Mouse (Mus musculus) heart, adult 2 months (tissue): ENCODE data around the gene Ccdc162. TPM values are rescaled to one million over a fixed set of nuclear protein-coding genes. Genes with fewer than 3 reads are reported as not detected.
A peak's percentile ranks its signal among the peaks of the same experiment; 100 is the strongest.

ENCODE experiments used
- DNase-seq, 2 experiments: peaks; one replicate each; pipeline ENCODE4 v3.0.0; 2021
- H3K27ac ChIP-seq: fragments of 200-600 bp; 2 replicates; pipeline ENCODE4 v1.8.1; 2022
- H3K27me3 ChIP-seq: fragments of 200-500 bp; 2 replicates; pipeline ENCODE4 v1.6.1; 2012; ENCODE audit warnings: mild to moderate bottlenecking, low read length, inconsistent platforms, mixed read lengths; ENCODE audit not compliant: control insufficient read depth, insufficient read depth
- H3K36me3 ChIP-seq: fragments of 200-500 bp; 2 replicates; pipeline ENCODE4 v1.6.1; 2012; ENCODE audit warnings: low read length, inconsistent platforms; ENCODE audit not compliant: control insufficient read depth, insufficient read depth
- H3K4me1 ChIP-seq: fragments of 200-500 bp; 2 replicates; pipeline ENCODE4 v1.6.1; 2011; ENCODE audit warnings: low read length; ENCODE audit not compliant: control insufficient read depth, insufficient read depth
- H3K4me3 ChIP-seq: fragments of 200-600 bp; 2 replicates; pipeline ENCODE4 v1.8.1; 2022
- H3K79me2 ChIP-seq: fragments of 200-500 bp; replicated peaks from 2 replicates; pipeline ENCODE4 v1.6.1; 2012; ENCODE audit warnings: mild to moderate bottlenecking, inconsistent platforms, low read length, moderate library complexity, mixed read lengths; ENCODE audit not compliant: control insufficient read depth, insufficient read depth
- H3K9ac ChIP-seq: fragments of 200-500 bp; 2 replicates; pipeline ENCODE4 v1.6.1; 2012; ENCODE audit warnings: low read depth, mild to moderate bottlenecking, control low read depth, inconsistent platforms, low read length, mixed read lengths
- CTCF ChIP-seq: fragments of 200-600 bp; IDR thresholded peaks from 2 replicates; pipeline ENCODE4 v1.8.1; 2022; ENCODE audit warnings: antibody characterized with exemption, mild to moderate bottlenecking, moderate library complexity
- EP300 ChIP-seq: fragments of 200-500 bp; IDR thresholded peaks from 2 replicates; pipeline ENCODE4 v1.6.1; 2011; ENCODE audit warnings: low read depth, low read length, control low read depth; ENCODE audit not compliant: insufficient read depth
- POLR2A ChIP-seq: fragments of 200-500 bp; IDR thresholded peaks from 2 replicates; pipeline ENCODE4 v1.6.1; 2011; ENCODE audit warnings: mild to moderate bottlenecking, low read depth, low read length, control low read depth; ENCODE audit not compliant: insufficient read depth
- WGBS: fragments of 180-500 bp; shearing (Covaris S2); methylation state at CpG from one replicate; pipeline ENCODE4 v1.1.7; 2018; 5-methylcytosine and 5-hydroxymethylcytosine counted together
- intact Hi-C: fragments of 180-260 bp; cut with DNase I; formaldehyde crosslinking; loops from one replicate; pipeline ENCODE4 v1.15.1; 2025
- polyA plus RNA-seq: library from polyadenylated mRNA; depleted of rRNA; stranded (reverse); fragments of >200 nt; gene quantifications from 2 replicates; pipeline ENCODE4 v1.2.3, GENCODE M21; 2012
- total RNA-seq, 2 experiments: library from RNA; stranded (reverse); gene quantifications; 2 replicates each; pipeline ENCODE4 v1.2.3; 2021

Gene Ccdc162
- total and polyA plus RNA-seq, 3 experiments = 0.11 to 0.49 TPM; not detected in 1

GRCm38 (mm10) chr10:41558401-41558800 is 158.0 kb downstream of the Ccdc162 start:
- no peaks in the 10 kb centered on the region for H3K36me3 ChIP-seq
- 100% methylated on average over 1 of the region's 1 CpGs for whole genome bisulfite sequencing
- DNase-seq = no peak
- TF ChIP-seq EP300 (no peak), POLR2A (no peak)
- no peaks in the 10 kb centered on the region for H3K27me3 ChIP-seq
- H3K4me3 ChIP-seq = no peak overlapping the region
- no peak overlapping the region for H3K9ac ChIP-seq
- intact Hi-C loops = no loop called here
- H3K79me2 ChIP-seq = no peaks in the 10 kb centered on the region
- no peak overlapping the region for H3K27ac ChIP-seq
- H3K4me1 ChIP-seq = no peaks in the 10 kb centered on the region

DNA sequence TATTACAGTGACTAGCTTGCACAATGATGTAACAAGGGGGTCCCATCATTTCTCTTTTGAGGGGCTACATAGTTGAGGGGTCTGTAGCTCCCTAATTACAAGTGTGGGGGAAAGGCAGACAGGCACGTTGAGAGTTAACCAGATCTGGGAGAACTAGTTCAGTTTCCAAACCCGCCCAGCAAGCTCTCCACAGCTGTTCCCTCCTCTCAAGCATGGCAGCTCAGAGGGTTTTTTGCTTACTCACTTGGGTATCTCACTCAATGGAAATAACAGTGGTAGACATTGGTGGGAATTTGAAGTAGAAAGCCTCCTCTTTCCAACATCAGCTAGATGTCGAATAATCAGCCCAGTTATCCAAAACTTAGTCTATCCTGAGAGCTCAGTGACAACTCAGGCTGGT is 161.4 kb downstream of the Ccdc162 start:
- 84% methylated on average over 3 of the region's 3 CpGs for WGBS
- TF ChIP-seq POLR2A (no peak), EP300 (no peak), CTCF (no peak)
- H3K27ac ChIP-seq = no peak overlapping the region
- peaks cover 1% of the 10 kb centered on the region; the same call in 1 of the 2 replicates for H3K4me1 ChIP-seq
- DNase-seq = no peak
- no peaks in the 10 kb centered on the region for H3K36me3 ChIP-seq
- H3K4me3 ChIP-seq = no peak overlapping the region
- H3K9ac ChIP-seq = no peak overlapping the region
- H3K79me2 ChIP-seq = no peaks in the 10 kb centered on the region
- no peaks in the 10 kb centered on the region for H3K27me3 ChIP-seq
- intact Hi-C loops = no loop called here

DNA sequence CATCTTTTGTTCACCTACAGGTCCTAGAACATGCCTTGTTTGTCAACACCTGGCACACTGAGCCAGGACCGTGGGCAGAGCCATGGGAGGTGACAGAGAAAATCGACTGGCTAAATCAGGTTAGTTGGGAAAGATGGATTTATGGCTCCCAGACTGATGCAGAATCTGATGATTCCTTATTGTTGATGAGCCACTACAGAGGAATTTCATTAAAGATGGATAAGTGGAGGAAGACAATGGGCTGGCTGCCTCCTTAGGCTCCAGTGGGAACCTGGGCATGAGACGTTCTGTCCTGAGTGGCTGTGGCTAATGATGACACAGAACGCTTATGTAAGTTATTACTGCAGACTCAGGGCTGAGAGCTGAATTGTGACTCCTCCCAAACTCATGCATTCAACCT is 162.7 kb downstream of the Ccdc162 start:
- no peaks in the 10 kb centered on the region for H3K36me3 ChIP-seq
- H3K4me1 ChIP-seq = peaks cover 1% of the 10 kb centered on the region; the same call in 1 of the 2 replicates
- no peak overlapping the region for H3K9ac ChIP-seq
- intact Hi-C loops = no loop called here
- TF ChIP-seq EP300 (no peak), CTCF (no peak), POLR2A (no peak)
- H3K27me3 ChIP-seq = no peaks in the 10 kb centered on the region
- no peaks in the 10 kb centered on the region for H3K79me2 ChIP-seq
- no peak overlapping the region for H3K27ac ChIP-seq
- no peak for DNase-seq
- 68% methylated on average over 4 of the region's 4 CpGs for WGBS
- H3K4me3 ChIP-seq = no peak overlapping the region

GRCm38 (mm10) chr10:41552847-41553589 is 163.4 kb downstream of the Ccdc162 start:
- DNase-seq = peak; percentile 46 to 71
- H3K36me3 ChIP-seq = no peaks in the 10 kb centered on the region
- TF ChIP-seq CTCF (no peak), EP300 (no peak), POLR2A (no peak)
- no peak overlapping the region for H3K9ac ChIP-seq
- intact Hi-C loops = no loop called here
- H3K27me3 ChIP-seq = no peaks in the 10 kb centered on the region
- WGBS = 45% methylated on average over 14 of the region's 14 CpGs
- H3K4me3 ChIP-seq = no peak overlapping the region
- H3K27ac ChIP-seq = no peak overlapping the region
- peaks cover 1% of the 10 kb centered on the region; the same call in 1 of the 2 replicates for H3K4me1 ChIP-seq
- no peaks in the 10 kb centered on the region for H3K79me2 ChIP-seq

GRCm38 (mm10) chr10:41552319-41552718 is 164.1 kb downstream of the Ccdc162 start:
- no peak overlapping the region for H3K27ac ChIP-seq
- H3K27me3 ChIP-seq = no peaks in the 10 kb centered on the region
- no peaks in the 10 kb centered on the region for H3K79me2 ChIP-seq
- DNase-seq = no peak
- no peak overlapping the region for H3K9ac ChIP-seq
- H3K4me1 ChIP-seq = peaks cover 1% of the 10 kb centered on the region; the same call in 1 of the 2 replicates
- 65% methylated on average over 3 of the region's 3 CpGs for WGBS
- TF ChIP-seq CTCF (no peak), EP300 (no peak), POLR2A (no peak)
- intact Hi-C loops = no loop called here
- no peak overlapping the region for H3K4me3 ChIP-seq
- no peaks in the 10 kb centered on the region for H3K36me3 ChIP-seq

GRCm38 (mm10) chr10:41550711-41551110 is 165.7 kb downstream of the Ccdc162 start:
- Histone ChIP-seq H3K4me3 (no peak overlapping the region), H3K79me2 (no peaks in the 10 kb centered on the region), H3K27me3 (no peaks in the 10 kb centered on the region), H3K4me1 (peaks cover 1% of the 10 kb centered on the region; the same call in 1 of the 2 replicates), H3K27ac (no peak overlapping the region), H3K9ac (no peak overlapping the region), H3K36me3 (no peaks in the 10 kb centered on the region)
- intact Hi-C loops = no loop called here
- WGBS = 66% methylated on average over 7 of the region's 7 CpGs
- DNase-seq = peak; percentile 24 to 34
- no peak for TF ChIP-seq CTCF
- TF ChIP-seq EP300 = no peak
- no peak for TF ChIP-seq POLR2A
